Comparison of ENCODE assay signal across 8 mouse cellular contexts in the genomic region with DNA sequence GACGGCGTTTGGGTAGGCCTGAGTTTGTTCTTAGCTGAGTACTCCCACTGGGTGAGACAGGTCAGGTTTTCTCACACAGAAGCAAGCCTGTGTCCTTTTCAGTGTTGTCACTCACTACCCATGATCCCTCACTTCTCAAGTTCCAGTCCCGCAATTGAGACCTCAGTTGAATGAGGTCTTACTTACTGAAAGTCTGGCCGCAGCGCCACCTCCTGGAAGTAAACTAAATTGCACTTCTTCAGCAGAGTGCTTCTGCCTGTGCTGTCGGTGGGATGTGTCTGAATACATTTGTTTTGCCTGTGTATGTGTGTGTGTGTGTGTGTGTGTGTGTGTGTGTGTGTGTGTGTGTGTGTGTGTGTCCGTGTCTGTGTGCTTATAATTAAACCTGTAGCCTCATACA. TPM values are rescaled to one million over a fixed set of nuclear protein-coding genes. Genes with fewer than 3 reads are reported as not detected.
A peak's percentile ranks its signal among the peaks of the same experiment; 100 is the strongest.
DNase-seq lines count a peak whose midpoint lies in the region; ATAC-seq and TF ChIP-seq lines count a peak whose summit lies in the region.

No protein-coding gene starts in this region.

- H3K79me2 ChIP-seq in liver, adult 2 months (ENCODE audit: control insufficient read depth, insufficient read depth, low read length): no peaks in the 10 kb centered on the region

- TF ChIP-seq CTCF in hindbrain, postnatal 0 days (IDR thresholded peaks at IDR 0.05; ENCODE audit: low read depth): peak; percentile 91
- TF ChIP-seq CTCF in liver, adult 2 months (IDR thresholded peaks at IDR 0.05; ENCODE audit: low read depth, low read length): peak; percentile 64

- no peak for ATAC-seq in liver, embryonic 12.5 days
- ATAC-seq in common myeloid progenitor, adult 5-6 weeks (replicated peaks; ENCODE audit: low read depth, poor library complexity, severe bottlenecking): peak; percentile 71
- ATAC-seq in hindbrain, postnatal 0 days: peak; percentile 53; the same call in 1 of the 2 replicates

- H3K4me3 ChIP-seq in liver, embryonic 12.5 days: no peak overlapping the region
- H3K4me3 ChIP-seq in hindbrain, postnatal 0 days (ENCODE audit: low read length): no peak overlapping the region
- no peak overlapping the region for H3K4me3 ChIP-seq in liver, adult 2 months (ENCODE audit: insufficient read depth, low read depth, low read length)

- H3K36me3 ChIP-seq in liver, embryonic 12.5 days: no peaks in the 10 kb centered on the region
- H3K36me3 ChIP-seq in hindbrain, postnatal 0 days (ENCODE audit: insufficient read depth, low read length): no peaks in the 10 kb centered on the region
- H3K36me3 ChIP-seq in liver, adult 2 months (ENCODE audit: control insufficient read depth, insufficient read depth, low read length): no peaks in the 10 kb centered on the region

- no peak for TF ChIP-seq POLR2A in liver, adult 2 months (IDR thresholded peaks at IDR 0.05; ENCODE audit: extremely low read depth, insufficient read depth, low read length)

- peak; percentile 67 for DNase-seq in liver
- DNase-seq in adipocyte (ENCODE audit: low spot score): peak; percentile 44
- DNase-seq in hindbrain, postnatal 0 days (ENCODE audit: low spot score): peak; percentile 91
- peak; percentile 45 for DNase-seq in liver, adult 2 months (ENCODE audit: extremely low read depth, low read depth, low spot score)
- DNase-seq in right cerebral cortex, adult 18-20 months: peak; percentile 73
- peak; percentile 59 to 60 for DNase-seq in urinary bladder, postnatal 36 days (ENCODE audit: low spot score in 2 of 2)

- H3K9ac ChIP-seq in liver, embryonic 12.5 days: no peak overlapping the region
- no peak overlapping the region for H3K9ac ChIP-seq in hindbrain, postnatal 0 days (replicated peaks; ENCODE audit: low read length)
- H3K9ac ChIP-seq in liver, adult 2 months (ENCODE audit: low read depth, low read length): no peak overlapping the region

- H3K27me3 ChIP-seq in liver, embryonic 12.5 days (replicated peaks): peaks cover 83% of the 10 kb centered on the region
- H3K27me3 ChIP-seq in hindbrain, postnatal 0 days (ENCODE audit: insufficient read depth, low read length): no peaks in the 10 kb centered on the region; the same call in 1 of the 2 replicates
- peaks cover 6% of the 10 kb centered on the region; the same call in 1 of the 2 replicates for H3K27me3 ChIP-seq in liver, adult 2 months (ENCODE audit: control insufficient read depth, insufficient read depth, low read length)

- no peaks in the 10 kb centered on the region for H3K4me1 ChIP-seq in liver, embryonic 12.5 days
- 0 out of 2 replicates have a peak, but pooled peaks cover 6% of the 10 kb centered on the region for H3K4me1 ChIP-seq in hindbrain, postnatal 0 days (ENCODE audit: insufficient read depth, low read length)
- peaks cover 5% of the 10 kb centered on the region; the same call in 1 of the 2 replicates for H3K4me1 ChIP-seq in liver, adult 2 months (ENCODE audit: control insufficient read depth, insufficient read depth, low read length)

- H3K27ac ChIP-seq in liver, embryonic 12.5 days: no peak overlapping the region
- H3K27ac ChIP-seq in hindbrain, postnatal 0 days: no peak overlapping the region
- no peak overlapping the region for H3K27ac ChIP-seq in liver, adult 2 months (replicated peaks; ENCODE audit: insufficient read depth, low read depth, low read length)

- WGBS in liver, embryonic 12.5 days (ENCODE audit: insufficient replicate concordance): 16% methylated on average over 7 of the region's 7 CpGs
- 18% methylated on average over 7 of the region's 7 CpGs for WGBS in hindbrain, postnatal 0 days
- WGBS in liver, adult 2 months: 28% methylated on average over 7 of the region's 7 CpGs

- H3K9me3 ChIP-seq in liver, embryonic 12.5 days (replicated peaks): no peaks in the 10 kb centered on the region
- H3K9me3 ChIP-seq in hindbrain, postnatal 0 days (ENCODE audit: low read length): no peaks in the 10 kb centered on the region

- no peak overlapping the region for H3K4me2 ChIP-seq in liver, embryonic 12.5 days
- no peak overlapping the region for H3K4me2 ChIP-seq in hindbrain, postnatal 0 days (ENCODE audit: low read depth, low read length)

RNA-seq across cellular contexts. Expression of a gene that starts 14.2 kb away (rescaled TPM):
- polyA plus RNA-seq in liver, embryonic 12.5 days (2016; fragmentation: Nextera tagmentation; extraction: Ambion mirVana): not detected in 2 replicates
- not detected in 2 replicates for total RNA-seq in common myeloid progenitor, adult 5-6 weeks (2017)
- total RNA-seq in hindbrain, postnatal 0 days (2014; rRNA removed): 0.94 and 1.2 TPM in 2 replicates
- polyA plus RNA-seq in hindbrain, postnatal 0 days (2015; fragmentation: Nextera tagmentation; extraction: Ambion mirVana): 1.9 and 2.0 TPM in 2 replicates
- total RNA-seq in liver, adult 2 months (2014; rRNA removed): not detected in 2 replicates
- polyA plus RNA-seq in liver, adult 2 months (2012; rRNA removed): not detected in 2 replicates

RNA-seq across cellular contexts. Expression of a gene that starts 19.3 kb away (rescaled TPM):
- polyA plus RNA-seq in liver, embryonic 12.5 days (2016; fragmentation: Nextera tagmentation; extraction: Ambion mirVana): 0.33 and 0.38 TPM in 2 replicates
- total RNA-seq in common myeloid progenitor, adult 5-6 weeks (2017): not detected in 2 replicates
- total RNA-seq in hindbrain, postnatal 0 days (2014; rRNA removed): 422 and 452 TPM in 2 replicates
- polyA plus RNA-seq in hindbrain, postnatal 0 days (2015; fragmentation: Nextera tagmentation; extraction: Ambion mirVana): 460 and 486 TPM in 2 replicates
- total RNA-seq in liver, adult 2 months (2014; rRNA removed): not detected in 2 replicates
- polyA plus RNA-seq in liver, adult 2 months (2012; rRNA removed): 0.07 and 0.15 TPM in 2 replicates

RNA-seq across cellular contexts. Expression of a gene that starts 26.6 kb away (rescaled TPM):
- 36.6 and 38.3 TPM in 2 replicates for polyA plus RNA-seq in liver, embryonic 12.5 days (2016; fragmentation: Nextera tagmentation; extraction: Ambion mirVana)
- total RNA-seq in common myeloid progenitor, adult 5-6 weeks (2017): 47.4 and 54.2 TPM in 2 replicates
- 61.7 and 63.7 TPM in 2 replicates for total RNA-seq in hindbrain, postnatal 0 days (2014; rRNA removed)
- 58.3 TPM in 2 replicates for polyA plus RNA-seq in hindbrain, postnatal 0 days (2015; fragmentation: Nextera tagmentation; extraction: Ambion mirVana)
- total RNA-seq in liver, adult 2 months (2014; rRNA removed): 12.1 and 12.4 TPM in 2 replicates
- polyA plus RNA-seq in liver, adult 2 months (2012; rRNA removed): 9.4 and 11.8 TPM in 2 replicates

RNA-seq across cellular contexts. Expression of a gene that starts 26.9 kb away (rescaled TPM):
- polyA plus RNA-seq in liver, embryonic 12.5 days (2016; fragmentation: Nextera tagmentation; extraction: Ambion mirVana): 28.7 and 29.6 TPM in 2 replicates
- 21.7 and 23.6 TPM in 2 replicates for total RNA-seq in common myeloid progenitor, adult 5-6 weeks (2017)
- total RNA-seq in hindbrain, postnatal 0 days (2014; rRNA removed): 23.3 and 42.9 TPM in 2 replicates
- polyA plus RNA-seq in hindbrain, postnatal 0 days (2015; fragmentation: Nextera tagmentation; extraction: Ambion mirVana): 60.5 and 63.9 TPM in 2 replicates
- 6.0 and 9.1 TPM in 2 replicates for total RNA-seq in liver, adult 2 months (2014; rRNA removed)
- polyA plus RNA-seq in liver, adult 2 months (2012; rRNA removed): 17.8 and 23.7 TPM in 2 replicates

RNA-seq across cellular contexts. Expression of a gene that starts 30.1 kb away (rescaled TPM):
- not detected in 2 replicates for polyA plus RNA-seq in liver, embryonic 12.5 days (2016; fragmentation: Nextera tagmentation; extraction: Ambion mirVana)
- total RNA-seq in common myeloid progenitor, adult 5-6 weeks (2017): not detected in 2 replicates
- total RNA-seq in hindbrain, postnatal 0 days (2014; rRNA removed): not detected in 2 replicates
- not detected in 2 replicates for polyA plus RNA-seq in hindbrain, postnatal 0 days (2015; fragmentation: Nextera tagmentation; extraction: Ambion mirVana)
- total RNA-seq in liver, adult 2 months (2014; rRNA removed): not detected in 2 replicates
- polyA plus RNA-seq in liver, adult 2 months (2012; rRNA removed): not detected in 2 replicates

Comparison
In these comparisons a context has a peak if more than half of its experiments do, and no peak if none do; other contexts are left out.
1. RNA of a gene that starts 19.3 kb away (total RNA-seq): 422 to 452 TPM in hindbrain, postnatal 0 days; not detected in common myeloid progenitor, adult 5-6 weeks and not detected in liver, adult 2 months; every median in the first group is over 100 times any median in the second.
2. Peak in every context shown above with its lines, with median percentiles within 50 percentile points of each other: DNase-seq.